Mouse (Mus musculus) urinary bladder, adult 2 months (tissue): ENCODE results near the gene Magoh. TPM values are rescaled to one million over a fixed set of nuclear protein-coding genes. Genes with fewer than 3 reads are reported as not detected.

Experiments used
- DNase-seq: peaks from one replicate; pipeline ENCODE4 v3.0.0; 2022; ENCODE audit warnings: low spot score
- polyA plus RNA-seq: library from polyadenylated mRNA; depleted of rRNA; stranded (reverse); fragments of >200 nt; gene quantifications from 2 replicates; pipeline ENCODE4 v1.2.3, GENCODE M21; 2012; rRNA removed

The Magoh gene
- polyA plus RNA-seq, 1 experiment = 88.7 TPM

DNA sequence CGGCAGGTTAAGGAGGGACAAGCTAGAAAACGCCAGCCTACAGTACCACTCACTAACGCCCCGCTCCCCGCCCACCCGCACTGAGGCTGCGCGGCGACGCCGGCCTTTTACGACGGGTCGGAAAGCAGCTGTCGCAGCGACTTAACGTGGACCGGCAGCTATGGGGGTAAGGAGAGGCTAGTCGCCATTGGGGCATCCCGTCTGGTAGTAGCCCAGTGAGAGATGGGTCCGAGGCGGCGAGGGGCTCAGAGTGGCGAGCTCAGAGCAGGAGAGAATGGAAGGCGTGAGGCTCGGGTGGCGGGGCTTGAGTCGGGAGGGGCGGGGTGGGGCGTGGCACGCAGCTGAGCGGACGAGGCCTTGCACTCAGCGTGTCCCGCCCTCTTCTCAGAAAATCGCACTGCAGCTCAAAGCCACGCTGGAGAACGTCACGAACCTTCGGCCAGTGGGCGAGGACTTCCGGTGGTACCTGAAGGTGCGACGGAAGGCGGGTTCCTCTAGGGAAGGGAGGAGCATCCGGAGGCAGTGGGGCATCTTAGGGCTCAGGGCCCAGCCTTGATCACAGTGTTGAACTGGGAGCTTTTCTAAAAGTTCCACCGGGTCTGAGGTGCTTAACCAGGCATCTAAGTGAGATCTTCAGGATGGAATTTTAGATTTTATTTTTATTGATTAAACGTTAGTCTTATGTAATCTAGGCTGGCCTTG lies 10.3 kb downstream of the Magoh start, which contains the start of gene 0610037L13Rik:
0610037L13Rik (plus strand) TSS at position 83 of the 702 bp plus-strand sequence.
- DNase-seq = peak; percentile 88

DNA sequence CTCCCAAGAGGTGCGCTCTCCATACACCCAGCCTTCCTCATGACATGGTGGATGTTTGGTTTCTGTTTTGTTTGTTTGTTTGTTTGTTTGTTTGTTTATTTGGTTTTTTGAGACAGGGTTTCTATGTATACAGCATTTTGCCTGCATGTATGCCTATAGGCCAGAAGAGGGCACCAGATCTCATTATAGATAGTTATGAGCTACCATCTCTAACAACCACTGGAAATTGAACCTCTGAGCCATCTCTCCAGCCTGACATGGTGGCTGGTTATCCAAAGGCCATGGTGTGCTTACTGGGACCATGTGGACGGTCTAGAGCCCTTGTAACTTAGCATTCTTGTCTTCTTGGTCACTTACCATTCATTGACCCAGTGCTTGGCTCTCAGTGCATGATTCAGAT lies 13.1 kb downstream of the Magoh start:
- no peak for DNase-seq

DNA sequence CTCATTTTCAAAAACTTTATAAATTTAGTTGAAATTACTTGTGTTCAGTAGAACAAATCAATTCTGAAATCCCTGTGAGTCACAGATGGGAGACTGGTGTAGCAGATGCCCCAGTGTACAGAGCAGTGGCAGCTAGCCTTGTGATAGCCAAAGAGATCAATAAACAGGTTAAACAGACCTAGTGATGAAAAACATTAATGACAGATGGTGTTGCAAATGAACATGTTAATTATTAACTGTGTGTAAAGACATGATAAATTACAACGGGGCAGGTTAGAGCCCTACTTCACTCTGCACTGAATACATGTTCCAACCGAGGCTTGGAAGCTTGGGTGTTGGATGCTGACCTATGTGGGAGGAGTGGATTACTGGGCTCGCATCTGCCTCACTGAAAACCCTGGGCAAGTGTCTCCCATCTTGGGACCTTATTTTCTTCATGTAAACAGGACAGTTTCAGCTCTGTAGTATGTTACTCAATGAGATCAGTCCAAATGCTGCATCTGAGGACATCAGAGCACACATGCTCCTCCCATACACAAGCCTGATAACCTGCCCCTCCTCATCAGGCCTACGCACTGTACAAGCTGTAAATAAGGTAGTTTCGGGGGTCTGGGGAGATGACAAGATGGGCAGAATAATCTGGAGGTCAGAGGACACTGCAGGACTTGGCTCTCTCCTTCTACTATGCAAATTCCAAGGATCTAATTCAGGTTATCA lies 19.8 kb downstream of the Magoh start:
- DNase-seq = no peak

DNA sequence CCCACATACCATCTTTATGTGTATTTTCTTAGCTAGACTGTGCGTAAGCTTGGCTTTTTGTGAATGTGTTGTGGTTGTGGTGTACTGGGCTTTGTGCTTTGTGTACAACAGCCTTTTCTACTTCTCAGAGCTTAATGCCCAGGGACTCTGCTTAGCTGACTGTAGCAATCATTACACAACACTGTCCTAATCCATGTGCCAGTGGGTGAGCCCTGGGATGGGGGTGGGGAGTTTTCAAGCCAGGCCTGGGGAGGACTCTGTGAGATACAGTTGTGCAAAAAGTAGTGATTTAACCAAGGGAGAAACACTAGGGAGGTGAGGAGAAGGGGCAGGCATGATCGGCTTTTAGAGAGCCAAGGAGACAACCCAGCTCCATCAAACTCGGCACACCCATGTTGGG lies 20.7 kb downstream of the Magoh start:
- DNase-seq = no peak

DNA sequence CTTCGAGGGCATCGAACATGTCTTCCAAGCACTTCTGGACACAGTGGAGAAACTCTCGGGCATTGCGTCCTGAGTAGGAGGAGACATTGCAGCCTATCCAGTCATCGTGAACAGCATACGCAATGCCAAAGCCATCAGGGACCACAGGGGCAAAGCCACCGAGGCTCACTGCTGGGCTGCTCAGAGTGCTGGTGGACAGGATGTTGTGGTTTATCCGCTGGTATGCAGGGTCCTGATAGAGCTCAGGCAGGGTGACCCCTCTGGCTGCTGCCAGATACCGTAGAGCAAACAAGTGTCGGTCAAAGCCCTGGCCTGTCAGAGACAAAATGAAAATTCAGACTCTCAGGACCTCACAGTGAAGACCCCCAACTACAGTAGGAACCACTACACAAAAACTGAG lies 24.7 kb downstream of the Magoh start:
- DNase-seq = no peak

DNA sequence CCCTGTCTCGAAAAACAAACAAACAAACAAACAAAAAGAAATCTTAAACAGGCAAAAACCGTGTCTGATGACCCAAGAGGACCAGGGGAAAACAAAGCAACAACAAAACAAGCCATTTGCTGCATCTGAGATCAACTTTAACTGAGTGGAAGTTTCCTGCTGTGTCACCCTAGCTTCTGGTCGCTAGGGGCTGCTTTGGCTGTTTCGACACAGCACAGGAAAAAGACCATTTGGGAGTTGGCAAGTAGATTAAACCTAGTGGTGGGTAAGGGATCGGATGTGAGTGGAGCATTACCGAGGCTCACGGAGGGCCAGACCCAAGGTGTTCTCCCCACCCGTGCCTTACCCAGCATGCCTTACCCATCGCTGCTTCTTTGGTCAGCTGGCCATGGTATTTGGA lies 27.0 kb downstream of the Magoh start:
- DNase-seq = no peak

DNA sequence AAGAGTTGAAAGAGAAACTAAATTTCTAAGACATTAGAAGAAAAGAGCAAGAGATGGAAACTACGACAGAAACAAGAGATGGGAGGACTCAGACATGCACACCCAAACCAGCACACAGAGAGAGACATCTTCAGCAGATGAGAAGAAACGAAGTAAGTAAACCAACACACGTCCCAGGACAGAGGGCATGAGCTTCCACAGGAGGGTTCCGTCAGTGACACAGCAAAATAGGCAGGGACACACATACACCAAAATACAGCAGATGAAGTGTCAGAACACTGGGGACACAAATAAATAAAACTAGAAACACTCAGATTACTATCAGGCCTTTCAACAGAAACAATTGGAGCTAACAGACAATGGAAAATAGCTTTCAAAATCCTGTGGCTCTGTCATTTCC lies 30.5 kb downstream of the Magoh start:
- DNase-seq = no peak

DNA sequence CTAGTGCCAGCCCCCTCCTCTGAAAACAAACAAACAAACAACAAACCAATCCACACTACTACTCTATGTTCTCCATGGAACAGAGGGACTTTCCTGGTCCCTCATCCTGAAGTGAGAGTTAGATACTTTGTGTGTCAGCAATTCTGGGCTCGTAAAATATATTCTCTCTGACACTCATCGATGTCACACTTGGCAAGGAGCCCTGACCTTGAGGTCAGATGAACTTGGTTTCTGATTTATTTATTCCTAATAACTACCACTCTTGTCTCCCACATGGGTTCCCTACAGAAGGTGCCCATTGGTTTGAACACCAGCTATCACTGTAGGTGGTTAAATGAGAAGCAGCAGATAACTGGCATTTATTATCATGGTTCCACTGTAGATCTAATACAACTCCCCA lies 40.8 kb downstream of the Magoh start:
- no peak for DNase-seq

DNA sequence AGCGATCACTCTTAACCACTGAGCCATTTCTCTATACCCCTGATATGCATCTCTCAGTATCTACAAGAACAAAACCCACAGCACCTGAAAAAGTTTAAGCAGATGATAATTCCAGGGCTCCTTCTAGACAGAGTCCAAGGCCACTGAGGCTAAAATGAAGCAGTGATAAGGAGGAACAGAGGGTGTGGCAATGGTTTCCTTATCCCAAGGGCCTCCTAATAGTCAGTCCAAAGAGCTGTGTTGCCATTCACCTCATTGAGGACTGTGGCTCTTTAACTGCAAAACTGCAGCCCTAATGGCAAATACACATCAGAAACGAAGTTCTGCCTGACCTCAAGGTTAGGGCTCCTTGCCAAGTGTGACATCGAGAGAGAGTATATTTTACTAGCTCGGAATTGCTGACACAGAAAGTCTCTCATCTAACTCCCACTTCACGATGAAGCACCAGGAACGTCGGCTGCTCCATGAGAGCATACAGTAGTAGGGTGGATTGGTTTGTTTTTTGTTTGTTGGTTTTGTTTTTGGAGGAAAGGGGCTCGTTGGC lies 41.7 kb downstream of the Magoh start:
- DNase-seq = no peak

DNA sequence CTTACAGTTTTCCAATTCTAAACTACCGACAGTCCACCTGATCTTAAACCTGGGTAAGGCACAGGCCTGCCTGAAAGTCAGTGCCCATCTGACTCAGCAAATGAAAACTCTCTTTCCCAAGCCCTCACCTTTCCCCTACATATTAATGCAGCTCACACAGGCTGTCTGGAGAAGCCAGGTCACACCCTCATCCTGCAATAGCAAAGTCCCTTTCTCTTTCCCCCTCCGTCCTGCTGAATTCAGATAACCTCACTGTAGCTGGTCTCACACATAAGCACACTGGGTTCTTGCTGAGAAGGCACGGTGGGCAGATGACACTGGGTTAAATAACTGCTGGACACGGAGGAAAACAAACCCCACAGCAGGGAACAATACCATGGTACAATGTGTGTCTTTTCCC lies 42.4 kb downstream of the Magoh start:
- DNase-seq = no peak

DNA sequence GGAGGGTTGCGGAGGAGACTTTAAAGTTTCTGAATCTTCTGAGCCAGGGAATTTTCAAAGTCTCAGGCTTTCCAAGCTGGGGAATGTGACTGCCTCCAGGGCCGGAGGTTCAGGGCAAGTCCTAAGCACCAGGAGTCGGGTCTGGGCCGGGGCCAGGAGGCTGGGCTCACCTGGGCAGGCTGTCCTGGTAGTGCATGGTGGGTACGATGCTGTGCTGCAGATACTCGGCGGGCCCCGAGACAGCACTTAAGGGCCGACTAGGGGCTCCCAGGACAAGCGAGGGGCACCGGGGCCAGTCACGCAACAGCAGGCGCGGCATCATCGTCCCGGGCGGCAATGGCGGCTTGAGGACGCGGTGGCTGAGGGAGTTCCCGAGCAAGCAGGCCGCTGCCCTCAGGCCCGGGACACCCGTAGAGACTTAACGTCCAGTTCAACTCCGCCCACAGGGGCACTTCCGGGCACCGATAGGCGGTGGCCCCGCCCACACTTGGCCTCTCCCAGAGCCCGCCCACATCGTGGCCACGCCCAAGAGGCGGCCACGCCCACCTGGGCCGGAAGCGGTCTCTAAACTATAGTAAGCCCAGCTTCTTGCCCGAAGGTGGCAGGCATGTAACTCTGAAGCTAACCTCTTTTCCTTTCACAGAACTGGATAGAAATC lies 43.7 kb downstream of the Magoh start, which contains the start of gene Cpt2:
Cpt2 (minus strand) TSS at position 466 of the 658 bp plus-strand sequence.
- peak; percentile 91 for DNase-seq

DNA sequence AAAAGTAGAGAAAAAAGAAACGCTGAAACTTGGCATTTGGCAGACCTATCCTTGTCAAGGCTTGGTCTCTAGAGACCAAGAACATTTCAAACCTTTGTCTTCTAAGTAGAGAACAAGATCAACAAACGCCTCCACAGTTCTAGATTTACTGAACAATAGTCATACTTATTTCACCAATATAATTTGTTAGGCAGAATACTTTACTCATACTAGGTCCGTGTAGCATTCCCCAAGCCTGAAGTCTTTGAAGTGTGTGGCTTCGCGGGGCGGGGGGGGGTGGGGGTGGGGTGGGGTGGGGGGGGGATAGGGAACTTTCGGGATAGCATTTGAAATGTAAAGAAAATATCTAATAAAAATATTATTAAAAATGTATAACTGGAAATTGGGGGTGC lies 44.2 kb downstream of the Magoh start:
- DNase-seq = no peak

DNA sequence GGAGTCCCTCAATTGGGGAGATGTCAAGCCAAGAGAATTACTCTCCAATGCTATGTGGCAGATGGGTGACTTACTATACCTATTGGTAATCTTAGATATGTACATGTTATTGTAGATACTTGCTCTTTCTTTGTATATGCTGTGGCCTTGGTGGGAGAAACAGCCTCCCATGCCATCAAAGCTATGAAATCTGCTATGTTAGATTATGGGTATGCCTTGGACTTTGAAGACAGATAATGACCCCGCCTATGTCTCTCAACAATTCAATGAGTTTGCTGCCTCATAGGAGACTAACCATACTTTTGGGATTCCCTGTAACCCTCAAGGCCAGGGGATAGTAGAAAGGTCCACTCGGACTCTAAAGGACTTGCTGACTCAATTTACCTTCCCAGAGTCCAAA lies 48.7 kb downstream of the Magoh start:
- no peak for DNase-seq

DNA sequence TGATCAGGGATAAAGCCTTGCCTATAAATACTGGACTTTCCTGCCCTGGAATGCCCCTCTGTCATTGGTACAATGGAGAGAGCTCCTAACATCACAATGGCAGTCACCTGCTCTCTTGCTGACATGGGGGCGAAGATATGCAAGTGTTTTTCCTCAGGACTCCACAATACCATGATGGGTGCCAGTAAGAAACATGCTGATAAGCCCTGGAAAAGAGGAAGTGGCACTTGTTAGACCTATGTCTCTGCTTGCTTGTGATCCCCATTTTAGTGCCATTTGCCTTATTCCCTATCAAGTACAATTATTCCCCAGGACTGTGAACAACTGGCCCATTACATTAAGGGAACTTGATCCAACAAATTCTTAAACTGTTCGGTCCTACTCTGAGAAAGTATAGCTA lies 49.2 kb downstream of the Magoh start:
- DNase-seq = no peak

DNA sequence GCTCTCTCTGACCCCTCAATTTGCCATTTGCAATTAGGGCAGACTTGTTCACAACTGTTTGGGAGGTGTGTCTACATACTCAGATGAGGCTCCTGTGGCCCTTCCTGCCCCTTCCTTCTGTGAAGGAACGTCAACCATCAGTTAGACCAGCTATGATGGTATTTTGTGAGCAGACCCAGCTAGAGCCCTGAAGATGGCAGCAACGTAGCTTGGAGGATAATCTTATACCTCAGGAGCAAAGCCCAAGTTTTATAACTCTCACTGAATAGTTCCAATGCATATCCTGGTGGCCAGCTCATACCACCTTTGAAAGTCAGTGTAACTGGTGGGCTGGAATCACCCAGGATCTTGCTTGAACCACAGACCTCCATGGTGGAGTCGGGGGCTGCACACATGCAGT lies 51.9 kb downstream of the Magoh start:
- no peak for DNase-seq

DNA sequence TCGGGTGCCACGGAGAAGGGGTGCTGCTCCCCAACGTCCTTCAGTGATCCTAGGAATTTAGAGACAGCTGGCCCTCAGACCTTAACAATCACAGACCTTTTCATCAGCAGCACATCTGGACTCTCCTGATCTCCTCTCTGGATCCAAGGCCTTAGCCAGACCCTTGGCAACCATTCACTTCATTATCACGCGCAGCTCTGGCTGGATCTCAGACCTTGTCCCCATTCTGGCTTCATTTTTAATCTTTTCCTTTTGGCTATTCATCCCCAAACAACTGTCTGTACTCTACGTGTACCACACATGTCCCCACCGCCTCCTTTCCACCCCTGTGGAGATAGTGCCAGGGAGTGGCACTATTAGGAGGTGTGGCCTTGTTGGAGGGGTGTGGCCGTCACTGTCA lies 53.7 kb downstream of the Magoh start:
- DNase-seq = no peak

DNA sequence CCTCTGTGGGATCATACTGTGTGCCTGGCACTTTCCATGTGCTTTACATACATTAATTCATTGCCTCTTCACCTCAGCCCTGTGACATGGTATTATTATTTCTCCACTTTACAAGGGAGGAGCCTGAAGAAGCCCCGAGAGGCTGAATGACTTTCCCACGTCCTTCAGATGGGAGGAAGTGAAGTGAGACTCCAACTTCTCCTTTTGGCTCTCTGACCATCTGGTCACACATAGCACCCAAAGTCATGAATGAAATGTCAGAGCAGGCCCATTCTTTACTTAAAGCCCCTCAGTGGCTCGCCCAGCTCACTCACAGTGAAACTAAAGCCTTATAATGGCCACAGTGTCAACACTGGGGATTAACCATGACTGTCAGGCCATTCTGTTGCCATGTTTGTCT lies 55.7 kb downstream of the Magoh start:
- DNase-seq = no peak

Other genes with a start within 250 kb of the Magoh start
- gene Dmrtb1, start 195.5 kb upstream of the Magoh start, polyA plus RNA-seq = not detected in 2 replicates
- 0.61 and 0.66 TPM in 2 replicates for gene Lrp8, start 77.5 kb upstream of the Magoh start, polyA plus RNA-seq
- 146 and 216 TPM in 2 replicates for gene 0610037L13Rik, start 10.1 kb downstream of the Magoh start, polyA plus RNA-seq
- gene Cpt2, start 43.9 kb downstream of the Magoh start, polyA plus RNA-seq = 42.2 and 43.3 TPM in 2 replicates
- gene Slc1a7, start 88.6 kb downstream of the Magoh start, polyA plus RNA-seq = 1.4 and 1.6 TPM in 2 replicates
- gene Podn, start 216.7 kb downstream of the Magoh start, polyA plus RNA-seq = 93.0 and 110 TPM in 2 replicates